Mouse (Mus musculus) layer of hippocampus, postnatal 36 days (tissue): ENCODE data around the gene Slc24a3. TPM values are rescaled to one million over a fixed set of nuclear protein-coding genes. Genes with fewer than 3 reads are reported as not detected.

Experiments used
- DNase-seq, 2 experiments: peaks; one replicate each; pipeline ENCODE4 v3.0.0; 2022
- total RNA-seq, 2 experiments: library from RNA; stranded (reverse); gene quantifications; 2 replicates each; pipeline ENCODE4 v1.2.3; 2021

Gene Slc24a3
- total RNA-seq, 2 experiments from 2014 or later, result 182 to 185 TPM

DNA sequence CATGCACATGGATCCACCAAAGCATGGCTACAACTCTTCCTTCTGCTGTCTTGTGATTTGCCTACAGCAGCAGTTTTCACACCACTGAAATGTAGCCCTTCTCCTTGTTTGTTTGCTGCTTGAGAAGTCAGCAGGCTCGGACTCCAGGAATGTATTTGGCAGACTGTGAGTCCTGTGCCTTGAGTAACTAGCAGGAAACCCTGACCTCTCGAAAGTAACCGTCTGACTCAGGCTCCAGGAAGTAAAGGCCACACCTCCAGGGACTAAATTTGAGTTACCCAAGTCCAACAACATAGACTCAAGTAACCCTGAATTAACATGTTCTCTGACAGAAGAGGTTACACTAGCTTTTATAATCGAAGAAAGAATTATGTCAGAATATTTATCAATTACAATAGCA is 203.2 kb downstream of the Slc24a3 start:
- no peak for DNase-seq

- DNase-seq, result no peak
These were observed 206.2 kb downstream of the Slc24a3 start for GRCm38 (mm10) chr2:145373803-145374202.

DNA sequence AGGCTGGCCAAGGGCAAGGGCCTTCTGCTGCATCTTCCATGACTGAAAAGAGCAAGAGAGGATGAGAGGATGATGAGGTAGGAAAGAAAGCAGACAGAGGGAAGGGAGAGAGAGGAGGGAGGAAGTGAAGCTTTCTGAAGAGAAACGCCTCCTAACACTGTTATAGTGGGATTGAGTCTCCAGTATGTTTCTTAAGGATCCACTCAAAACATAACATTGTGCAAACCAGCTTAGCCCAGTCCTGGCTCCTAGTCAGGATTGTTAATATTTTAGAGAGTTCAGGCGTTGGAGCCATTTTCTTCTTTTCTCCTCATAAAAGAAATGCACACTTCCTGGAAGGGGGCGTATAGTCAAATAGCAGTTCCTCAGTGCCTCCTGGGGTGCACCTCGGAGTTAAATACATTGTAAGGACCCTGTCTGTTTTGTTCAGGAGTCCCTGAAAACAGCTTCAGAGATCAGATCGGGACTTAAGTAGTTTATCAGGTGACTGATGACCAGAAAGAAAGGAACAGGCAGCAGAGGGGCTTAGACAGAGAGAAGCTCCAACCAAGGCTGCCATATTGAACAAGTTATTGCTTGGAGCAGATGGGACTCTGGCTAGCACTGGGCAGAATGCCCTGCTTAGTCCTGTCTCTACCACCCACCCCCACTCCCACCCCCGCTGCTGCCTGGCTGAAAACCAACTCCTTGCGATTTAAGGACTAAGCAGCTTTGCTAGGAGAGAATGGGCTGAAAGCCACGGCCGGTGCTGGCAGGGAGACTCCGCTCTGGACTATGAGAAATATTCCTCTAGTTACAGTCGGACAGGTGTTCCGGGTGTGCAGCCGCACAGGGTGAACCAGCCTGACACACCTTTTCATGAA is 215.6 kb downstream of the Slc24a3 start:
- peak; percentile 34 to 36 for DNase-seq

DNA sequence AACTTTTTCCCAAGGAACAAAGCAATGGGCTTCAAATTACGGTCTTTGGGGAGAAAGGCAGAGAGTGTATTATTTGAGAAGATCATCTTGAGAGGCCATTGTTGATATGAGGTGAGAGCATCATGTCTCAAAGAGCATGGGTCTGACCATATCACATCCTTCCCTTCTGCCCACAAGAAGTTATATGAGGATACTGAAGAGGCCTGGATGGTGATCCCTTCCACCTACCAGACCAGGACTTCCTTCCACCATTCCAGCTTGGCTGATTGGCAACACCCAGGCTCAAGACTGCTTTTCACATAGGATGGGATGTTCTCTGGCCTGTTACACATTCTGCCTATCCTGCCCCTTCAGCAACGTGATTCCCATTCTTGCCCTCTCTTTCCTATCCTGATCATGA is 216.7 kb downstream of the Slc24a3 start:
- no peak for DNase-seq

DNA sequence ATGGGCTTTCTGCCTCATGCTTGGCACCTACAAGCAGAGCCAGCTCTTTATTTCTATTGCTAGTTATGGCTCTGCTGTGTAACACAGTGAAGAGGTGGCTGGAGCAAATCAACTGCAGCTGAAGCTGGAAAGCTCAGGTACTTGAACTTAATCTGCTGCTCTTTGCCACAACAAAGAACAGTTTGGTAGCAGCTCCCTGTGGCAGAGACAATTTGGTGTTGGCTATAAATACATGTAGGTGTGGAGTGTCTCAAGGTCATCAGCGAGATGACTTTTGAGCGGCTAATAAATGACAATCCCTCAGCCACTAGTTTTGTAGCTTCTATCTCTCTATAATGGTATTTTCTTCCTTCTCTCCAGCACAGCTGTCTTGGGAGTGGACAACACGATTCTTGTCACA is 217.7 kb downstream of the Slc24a3 start:
- DNase-seq, result no peak

GRCm38 (mm10) chr2:145385773-145386172 is 218.2 kb downstream of the Slc24a3 start:
- DNase-seq, result no peak

DNA sequence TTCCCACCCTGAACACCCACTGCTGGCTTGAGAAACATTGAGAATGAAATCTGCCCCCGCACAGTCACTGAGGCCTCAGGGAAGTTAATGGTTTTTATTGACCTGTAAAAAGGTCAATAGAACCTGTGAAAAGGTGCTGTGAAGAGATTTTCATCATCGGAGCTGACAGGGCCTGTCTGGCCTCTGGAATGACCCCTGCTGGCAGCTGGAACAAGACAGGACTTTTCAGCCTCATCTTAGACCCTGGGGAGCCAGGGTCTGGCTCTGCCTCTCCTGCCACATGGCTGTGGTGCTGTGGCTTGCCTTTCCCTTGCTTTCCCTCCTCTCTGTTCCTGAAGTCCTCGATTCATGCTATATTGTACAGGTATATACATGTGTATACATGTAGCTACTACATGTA is 228.2 kb downstream of the Slc24a3 start:
- DNase-seq, result no peak

- no peak for DNase-seq
These were observed 229.0 kb downstream of the Slc24a3 start for GRCm38 (mm10) chr2:145396579-145396978.

DNA sequence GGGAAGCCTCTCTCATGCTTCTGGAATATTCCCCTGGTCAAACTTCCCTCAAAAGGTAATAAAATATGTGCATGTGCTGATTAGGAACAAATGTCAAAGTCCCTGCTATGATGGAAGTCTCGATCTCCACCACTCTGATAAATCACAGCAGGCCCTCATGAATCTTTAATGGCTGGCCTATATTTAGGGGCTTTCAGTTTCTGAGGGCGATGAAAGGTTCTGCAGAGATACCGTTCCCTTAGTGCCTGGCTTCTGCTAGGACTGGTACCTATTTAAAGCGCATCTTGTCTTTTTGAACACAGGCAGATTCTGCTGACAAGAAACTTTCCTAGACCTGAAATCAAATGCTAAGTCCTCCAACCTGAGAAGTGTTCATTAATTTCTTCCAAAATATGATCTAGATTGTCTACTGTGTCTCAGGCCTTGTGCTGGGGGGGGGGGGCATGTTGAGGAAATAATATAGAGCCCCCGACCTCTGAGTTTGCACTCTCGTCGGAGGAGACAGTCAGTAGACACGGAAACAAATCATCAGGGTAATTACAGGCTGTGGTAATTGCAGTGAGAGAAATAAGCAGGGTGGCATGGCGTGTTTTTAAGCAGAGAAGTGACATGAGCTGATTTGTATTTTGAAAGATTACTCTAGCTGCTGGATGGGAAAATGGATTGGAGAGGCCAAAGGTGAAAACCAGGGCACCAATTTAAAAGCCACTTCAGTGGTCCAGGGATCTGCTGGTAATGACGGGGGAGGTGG is 230.1 kb downstream of the Slc24a3 start:
- DNase-seq, result no peak

GRCm38 (mm10) chr2:145401240-145401805 is 233.8 kb downstream of the Slc24a3 start:
- no peak for DNase-seq

DNA sequence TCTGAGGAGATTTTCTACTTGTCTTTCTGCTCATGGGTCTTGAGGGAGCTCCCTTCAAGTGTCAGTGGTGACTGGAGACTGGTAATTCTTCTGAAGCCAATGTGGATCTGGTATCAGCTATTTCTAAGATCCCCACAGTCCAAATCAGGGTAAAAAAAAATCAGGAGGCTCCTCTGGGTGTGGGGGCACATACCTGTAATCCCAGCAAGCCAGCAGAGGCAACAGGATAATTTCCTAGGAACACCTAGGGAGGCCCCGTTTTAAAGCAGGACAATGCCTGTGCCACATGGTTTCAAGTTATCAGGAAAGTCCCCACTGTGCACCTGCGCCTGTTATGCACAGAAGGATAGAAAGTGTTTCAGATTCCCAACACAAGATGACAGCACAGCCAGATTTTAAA is 234.4 kb downstream of the Slc24a3 start:
- no peak for DNase-seq

DNA sequence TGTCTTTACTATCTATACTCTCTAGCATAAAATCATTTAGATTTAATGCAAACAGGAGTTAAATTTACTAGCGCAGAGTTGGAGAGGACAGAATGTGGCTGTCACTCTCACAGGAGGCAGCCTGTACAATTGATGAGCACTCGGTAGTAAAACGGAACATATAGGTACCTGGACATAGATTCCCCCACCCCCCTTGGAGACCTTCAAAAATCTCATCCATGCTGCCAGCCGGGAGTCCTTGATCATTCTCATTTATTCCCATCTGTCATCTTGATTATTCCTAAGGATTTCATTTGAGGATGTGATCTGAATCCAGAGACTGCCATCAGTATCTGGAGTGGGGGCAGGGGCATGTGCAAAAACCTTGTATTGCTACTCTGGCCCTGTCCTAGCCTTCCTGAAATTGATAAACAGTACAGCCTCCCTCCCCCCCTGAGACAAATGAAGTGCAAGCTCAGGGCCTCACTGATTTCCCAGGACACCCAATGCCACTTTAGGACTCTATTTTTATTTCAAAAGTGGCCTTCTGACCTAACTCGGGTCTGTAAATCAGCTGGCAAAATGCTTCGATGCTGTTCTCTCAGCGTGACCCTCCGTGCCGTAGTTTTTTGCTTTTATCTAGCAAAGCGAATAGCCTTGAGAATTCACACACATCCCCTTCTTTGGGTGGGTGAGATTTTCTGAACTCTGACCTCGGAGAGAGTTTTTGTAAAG is 237.4 kb downstream of the Slc24a3 start:
- DNase-seq, result no peak

- DNase-seq, result no peak
These were observed 238.2 kb downstream of the Slc24a3 start for GRCm38 (mm10) chr2:145405746-145406145.

- DNase-seq, result no peak
These were observed 250.2 kb downstream of the Slc24a3 start for GRCm38 (mm10) chr2:145417738-145418137.

DNA sequence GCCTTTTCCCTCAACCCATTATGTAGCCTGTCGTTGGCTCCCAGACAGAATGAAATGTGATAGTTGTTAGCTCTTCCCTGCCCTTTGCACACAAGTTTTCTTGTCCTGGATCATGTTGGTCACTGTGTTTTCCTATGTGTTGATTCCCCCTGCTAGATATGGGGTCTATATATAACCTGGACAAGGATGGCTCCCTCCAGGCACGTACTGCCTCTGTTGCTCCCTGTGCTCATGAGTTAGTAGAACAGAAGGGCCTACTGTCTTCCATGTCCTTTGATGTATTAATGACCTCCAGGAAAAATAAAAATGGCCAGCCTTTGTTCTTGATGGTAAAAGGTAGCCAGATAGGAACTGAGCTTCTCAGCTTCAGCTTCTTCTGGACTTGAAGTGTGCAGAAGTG is 251.5 kb downstream of the Slc24a3 start:
- no peak for DNase-seq

- no peak for DNase-seq
These were observed 253.7 kb downstream of the Slc24a3 start for GRCm38 (mm10) chr2:145420967-145421888.

DNA sequence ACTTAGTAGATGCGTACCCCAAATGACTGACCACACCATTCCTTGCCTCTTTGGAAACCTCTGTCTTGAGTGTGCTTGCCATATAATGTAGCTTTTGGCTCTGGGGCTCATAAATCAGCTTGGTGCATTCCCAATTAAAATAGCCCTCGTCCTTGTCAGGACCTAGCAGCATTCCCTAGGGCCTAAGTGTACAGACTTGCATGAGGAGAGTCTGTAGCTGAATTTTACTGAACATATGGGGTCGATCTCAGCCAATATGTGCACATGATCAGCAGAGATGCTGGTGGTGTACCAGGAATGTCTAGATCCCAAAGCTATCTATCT is 254.3 kb downstream of the Slc24a3 start:
- DNase-seq, result no peak

DNA sequence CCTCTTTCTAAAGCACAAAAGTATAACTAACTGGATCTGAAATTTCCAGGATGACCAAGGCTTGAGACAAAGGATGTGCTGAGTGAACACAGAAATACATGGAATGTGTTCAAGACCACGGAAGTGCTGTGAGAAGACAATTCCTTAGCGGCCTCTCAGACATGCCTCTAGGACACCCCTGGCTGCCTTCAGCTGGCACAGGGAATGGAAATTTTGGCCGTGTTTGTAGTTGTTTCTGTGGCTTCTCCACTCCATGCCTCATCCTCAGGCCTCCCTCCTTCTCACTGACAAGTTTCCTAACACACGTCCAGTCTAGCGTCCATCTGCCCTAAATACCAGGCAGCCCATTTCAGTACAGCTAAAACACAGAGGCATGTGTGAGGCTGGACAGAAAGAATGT is 262.4 kb downstream of the Slc24a3 start:
- DNase-seq, result no peak

GRCm38 (mm10) chr2:145434068-145434467 is 266.5 kb downstream of the Slc24a3 start:
- DNase-seq, result no peak

- no peak for DNase-seq
These were observed 270.8 kb downstream of the Slc24a3 start for GRCm38 (mm10) chr2:145438336-145438735.

DNA sequence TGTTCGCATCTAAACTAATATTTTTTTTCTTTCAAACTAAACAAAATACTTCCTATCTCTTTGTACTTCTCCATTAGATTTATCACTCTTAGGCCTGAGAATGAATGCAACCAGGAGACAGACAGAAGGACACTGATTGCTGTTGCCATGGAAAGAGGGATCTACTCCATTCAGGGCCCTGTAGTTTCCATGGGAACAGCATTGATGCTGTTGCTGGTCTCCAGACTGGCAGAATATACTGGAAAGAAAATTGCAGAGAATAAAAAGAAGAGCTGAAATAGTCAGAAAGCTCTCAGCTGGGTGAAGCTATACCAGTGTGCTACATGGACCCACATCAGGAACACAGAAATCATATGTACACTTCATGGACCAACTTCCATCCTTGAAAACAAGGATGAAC is 272.2 kb downstream of the Slc24a3 start:
- DNase-seq, result no peak
